Mouse (Mus musculus): ENCODE results near the gene Plin2. TPM values are rescaled to one million over a fixed set of nuclear protein-coding genes. Genes with fewer than 3 reads are reported as not detected.
A peak's percentile ranks its signal among the peaks of the same experiment; 100 is the strongest.

The Plin2 gene
- polyA plus RNA-seq, 1 experiment from 2014 or later = 75.0 TPM

- WGBS = 48% methylated on average over 6 of the region's 6 CpGs
- Histone ChIP-seq H3K27me3 (no peaks in the 10 kb centered on the region), H3K27ac (no peak overlapping the region), H3K9ac (no peak overlapping the region), H3K4me3 (no peak overlapping the region), H3K4me1 (no peaks in the 10 kb centered on the region), H3K36me3 (no peaks in the 10 kb centered on the region), H3K9me3 (no peaks in the 10 kb centered on the region), H3K4me2 (no peak overlapping the region)
- ATAC-seq (ENCODE audit: insufficient number of reproducible peaks, insufficient read depth, low FRiP score, low TSS enrichment, low read depth) = no peak
These were observed 25.2 kb upstream of the Plin2 start for GRCm38 (mm10) chr4:86695081-86695480.

GRCm38 (mm10) chr4:86692931-86693330 lies 23.1 kb upstream of the Plin2 start:
- Histone ChIP-seq H3K9ac (no peak overlapping the region), H3K27ac (no peak overlapping the region), H3K9me3 (no peaks in the 10 kb centered on the region), H3K36me3 (no peaks in the 10 kb centered on the region), H3K27me3 (no peaks in the 10 kb centered on the region), H3K4me2 (no peak overlapping the region), H3K4me1 (no peaks in the 10 kb centered on the region), H3K4me3 (no peak overlapping the region)
- no peak for ATAC-seq (ENCODE audit: insufficient number of reproducible peaks, insufficient read depth, low FRiP score, low TSS enrichment, low read depth)
- WGBS = 93% methylated on average over 7 of the region's 7 CpGs

- H3K9me3 ChIP-seq = no peaks in the 10 kb centered on the region
- no peak overlapping the region for H3K9ac ChIP-seq
- H3K36me3 ChIP-seq = no peaks in the 10 kb centered on the region
- no peak for ATAC-seq (ENCODE audit: insufficient number of reproducible peaks, insufficient read depth, low FRiP score, low TSS enrichment, low read depth)
- no peaks in the 10 kb centered on the region for H3K27me3 ChIP-seq
- no peak overlapping the region for H3K27ac ChIP-seq
- WGBS = 72% methylated on average over 4 of the region's 4 CpGs
- H3K4me2 ChIP-seq = no peak overlapping the region
- peaks cover 7% of the 10 kb centered on the region; the same call in 1 of the 2 replicates for H3K4me1 ChIP-seq
- no peak overlapping the region for H3K4me3 ChIP-seq
These were observed 21.4 kb upstream of the Plin2 start for GRCm38 (mm10) chr4:86691290-86691689.

DNA sequence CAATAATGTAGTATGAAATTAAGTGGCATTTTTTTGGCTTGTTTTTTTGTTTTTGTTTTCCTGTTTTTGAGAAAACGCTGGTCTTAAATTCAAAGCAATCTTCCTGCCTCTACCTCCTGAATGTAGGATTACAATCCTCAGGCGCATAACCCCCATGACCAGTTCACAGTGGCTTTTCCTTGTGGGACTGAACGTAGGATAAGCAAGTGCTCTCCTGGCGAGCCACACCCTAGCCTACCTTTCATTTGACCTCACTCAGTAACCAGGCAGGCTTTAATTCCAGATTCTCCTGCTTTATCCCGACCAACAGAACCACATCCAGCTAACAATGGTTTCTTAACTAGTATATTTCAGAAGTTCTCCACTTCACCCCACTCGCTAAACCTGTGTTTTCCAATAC lies 20.9 kb upstream of the Plin2 start:
- no peak overlapping the region for H3K9ac ChIP-seq

GRCm38 (mm10) chr4:86690194-86690593 lies 20.3 kb upstream of the Plin2 start:
- H3K36me3 ChIP-seq = no peaks in the 10 kb centered on the region
- H3K9ac ChIP-seq = no peak overlapping the region
- no peak overlapping the region for H3K27ac ChIP-seq
- no peaks in the 10 kb centered on the region for H3K27me3 ChIP-seq
- H3K9me3 ChIP-seq = no peaks in the 10 kb centered on the region
- no peak overlapping the region for H3K4me2 ChIP-seq
- peaks cover 14% of the 10 kb centered on the region; the same call in 1 of the 2 replicates for H3K4me1 ChIP-seq
- H3K4me3 ChIP-seq = no peak overlapping the region
- WGBS = 59% methylated on average over 7 of the region's 7 CpGs
- no peak for ATAC-seq (ENCODE audit: insufficient number of reproducible peaks, insufficient read depth, low FRiP score, low TSS enrichment, low read depth)

More for the DNA sequence above, 20.9 kb upstream of the Plin2 start:
- WGBS = 82% methylated on average over 6 of the region's 6 CpGs
- Histone ChIP-seq H3K27ac (no peak overlapping the region), H3K9me3 (no peaks in the 10 kb centered on the region), H3K36me3 (no peaks in the 10 kb centered on the region), H3K4me1 (peaks cover 10% of the 10 kb centered on the region; the same call in 1 of the 2 replicates), H3K4me3 (no peak overlapping the region), H3K4me2 (no peak overlapping the region), H3K27me3 (no peaks in the 10 kb centered on the region)
- no peak for ATAC-seq (ENCODE audit: insufficient number of reproducible peaks, insufficient read depth, low FRiP score, low TSS enrichment, low read depth)

DNA sequence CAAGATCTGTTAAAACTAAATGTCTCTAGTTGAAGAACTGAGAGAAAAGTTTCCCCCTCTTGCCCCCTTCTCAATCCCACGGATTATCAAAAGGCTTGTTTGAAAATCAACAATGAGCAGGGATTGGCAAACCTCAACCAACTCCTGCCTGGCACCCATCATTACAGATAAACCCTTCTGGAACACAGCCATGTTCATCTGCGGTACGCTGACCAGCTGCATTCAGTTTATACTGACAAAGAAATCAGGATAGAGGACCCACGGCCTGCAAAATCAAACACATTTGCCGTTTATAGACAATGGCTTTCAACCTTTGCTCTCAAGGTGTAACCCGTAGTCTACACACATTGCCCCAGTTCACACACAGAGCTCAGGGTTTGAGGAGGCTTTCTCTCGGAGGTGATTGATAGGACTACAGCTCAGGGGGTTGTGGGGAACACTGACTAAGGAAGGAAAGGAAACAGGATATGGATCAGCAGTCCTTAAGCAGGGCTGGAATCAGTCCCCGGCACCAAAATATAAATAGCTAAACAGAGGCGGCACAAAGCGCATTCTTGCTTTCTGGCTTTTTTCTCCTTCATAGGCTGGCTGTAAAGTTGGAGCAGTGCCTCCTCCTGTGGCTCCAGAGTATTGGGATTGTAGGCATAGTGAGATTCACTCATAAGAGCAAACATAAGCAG lies 19.3 kb upstream of the Plin2 start:
- Histone ChIP-seq H3K9me3 (no peaks in the 10 kb centered on the region), H3K9ac (no peak overlapping the region), H3K27me3 (no peaks in the 10 kb centered on the region), H3K4me3 (no peak overlapping the region), H3K4me1 (peaks cover 14% of the 10 kb centered on the region; the same call in 1 of the 2 replicates), H3K36me3 (no peaks in the 10 kb centered on the region), H3K27ac (no peak overlapping the region), H3K4me2 (no peak overlapping the region)
- no peak for ATAC-seq (ENCODE audit: insufficient number of reproducible peaks, insufficient read depth, low FRiP score, low TSS enrichment, low read depth)
- WGBS = 82% methylated on average over 10 of the region's 10 CpGs

DNA sequence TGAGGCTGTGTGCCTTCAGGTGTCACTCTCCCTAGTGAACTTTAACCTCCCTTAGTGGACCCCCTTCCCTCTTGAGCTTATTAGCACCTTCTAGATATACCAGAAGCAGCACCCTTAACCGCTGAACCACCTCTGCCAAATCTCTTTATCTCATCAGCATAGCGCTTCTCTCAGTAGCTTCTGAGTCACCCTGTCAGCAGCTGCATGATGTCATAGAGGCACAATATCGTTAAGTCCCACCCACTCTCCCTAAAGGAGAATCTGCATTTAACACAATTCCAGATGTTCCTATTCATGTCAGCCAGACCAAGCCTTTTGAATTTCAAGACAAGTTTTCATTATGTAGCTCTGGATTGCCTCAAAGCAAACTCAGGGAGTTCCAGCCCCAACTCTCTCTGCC lies 16.7 kb upstream of the Plin2 start:
- WGBS = 47% methylated on average over 3 of the region's 3 CpGs
- no peaks in the 10 kb centered on the region for H3K27me3 ChIP-seq
- H3K27ac ChIP-seq = no peak overlapping the region
- peaks cover 14% of the 10 kb centered on the region; the same call in 1 of the 2 replicates for H3K4me1 ChIP-seq
- no peak overlapping the region for H3K4me2 ChIP-seq
- no peaks in the 10 kb centered on the region for H3K36me3 ChIP-seq
- no peak overlapping the region for H3K9ac ChIP-seq
- no peak for ATAC-seq (ENCODE audit: insufficient number of reproducible peaks, insufficient read depth, low FRiP score, low TSS enrichment, low read depth)
- no peak overlapping the region for H3K4me3 ChIP-seq
- H3K9me3 ChIP-seq = no peaks in the 10 kb centered on the region

- H3K27me3 ChIP-seq = no peaks in the 10 kb centered on the region
- H3K4me3 ChIP-seq = no peak overlapping the region
- H3K9me3 ChIP-seq = no peaks in the 10 kb centered on the region
- H3K27ac ChIP-seq = no peak overlapping the region
- H3K4me1 ChIP-seq = peaks cover 14% of the 10 kb centered on the region; the same call in 1 of the 2 replicates
- 74% methylated on average over 2 of the region's 2 CpGs for WGBS
- no peak for ATAC-seq (ENCODE audit: insufficient number of reproducible peaks, insufficient read depth, low FRiP score, low TSS enrichment, low read depth)
- no peaks in the 10 kb centered on the region for H3K36me3 ChIP-seq
- no peak overlapping the region for H3K9ac ChIP-seq
- no peak overlapping the region for H3K4me2 ChIP-seq
These were observed 16.1 kb upstream of the Plin2 start for GRCm38 (mm10) chr4:86686009-86686366.

DNA sequence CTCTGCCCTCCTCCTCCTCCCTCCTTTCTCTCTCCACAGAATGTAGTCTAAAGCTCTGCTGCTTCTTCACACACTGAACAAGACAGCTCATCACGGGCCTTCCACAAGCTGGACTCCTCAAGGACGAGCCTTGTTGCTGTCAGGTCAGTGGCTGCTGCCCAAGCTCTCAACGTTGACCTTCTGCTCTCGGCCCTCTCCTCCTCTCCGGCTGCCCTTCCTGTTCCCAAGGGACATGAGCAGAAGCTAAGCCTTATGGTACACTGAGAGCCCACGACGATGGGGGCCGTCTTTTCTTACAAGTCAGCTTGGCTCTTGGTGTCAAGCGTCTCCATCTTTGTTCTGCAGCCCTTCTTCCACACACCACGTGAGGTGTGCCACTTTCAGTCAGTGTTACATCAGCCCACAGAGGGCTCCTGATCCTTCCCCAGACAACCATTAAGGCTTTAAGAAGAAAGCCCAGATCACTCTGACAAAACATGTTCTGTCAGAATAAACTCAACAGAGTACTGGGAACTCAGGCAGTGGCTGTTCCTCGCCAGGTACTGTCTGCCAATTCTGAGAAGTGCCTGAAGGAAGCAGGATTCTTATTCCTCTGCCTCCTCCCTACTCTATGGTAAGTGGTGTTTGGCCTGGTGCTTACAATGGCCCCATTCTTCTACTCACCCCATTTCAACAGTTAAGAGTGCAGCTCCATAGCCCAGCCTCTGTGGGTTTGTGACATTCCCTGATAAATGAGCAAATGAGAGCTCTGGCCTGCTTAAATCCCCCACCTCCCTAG lies 15.6 kb upstream of the Plin2 start:
- WGBS = 61% methylated on average over 11 of the region's 11 CpGs
- Histone ChIP-seq H3K9ac (no peak overlapping the region), H3K4me2 (no peak overlapping the region), H3K27me3 (no peaks in the 10 kb centered on the region), H3K27ac (no peak overlapping the region), H3K4me1 (peaks cover 14% of the 10 kb centered on the region; the same call in 1 of the 2 replicates), H3K36me3 (no peaks in the 10 kb centered on the region), H3K9me3 (no peaks in the 10 kb centered on the region), H3K4me3 (no peak overlapping the region)
- ATAC-seq (ENCODE audit: insufficient number of reproducible peaks, insufficient read depth, low FRiP score, low TSS enrichment, low read depth) = peak; percentile 17; the same call in 1 of the 2 replicates

DNA sequence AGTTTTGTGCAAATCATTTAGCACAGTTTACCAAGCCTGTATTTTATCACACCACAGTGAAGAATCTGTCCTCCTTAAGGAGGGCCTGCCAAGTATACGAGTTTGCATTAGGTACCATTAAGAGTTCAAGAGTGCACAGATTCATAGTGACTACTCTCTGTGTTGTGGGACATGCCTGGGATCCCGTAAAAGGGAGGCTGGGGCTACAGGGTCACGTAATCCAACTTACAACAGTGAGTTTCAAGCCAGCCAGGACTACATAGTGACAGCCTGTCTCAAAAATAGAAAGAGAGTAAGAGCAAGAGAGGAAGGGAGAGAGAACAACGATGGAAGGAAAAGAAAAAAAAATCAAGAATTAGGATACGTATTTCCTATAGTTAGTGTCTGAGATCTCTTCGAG lies 14.9 kb upstream of the Plin2 start:
- no peak overlapping the region for H3K27ac ChIP-seq
- no peak overlapping the region for H3K4me2 ChIP-seq
- H3K9me3 ChIP-seq = no peaks in the 10 kb centered on the region
- H3K27me3 ChIP-seq = no peaks in the 10 kb centered on the region
- 80% methylated on average over 6 of the region's 6 CpGs for WGBS
- no peak overlapping the region for H3K4me3 ChIP-seq
- H3K36me3 ChIP-seq = no peaks in the 10 kb centered on the region
- H3K9ac ChIP-seq = no peak overlapping the region
- no peak for ATAC-seq (ENCODE audit: insufficient number of reproducible peaks, insufficient read depth, low FRiP score, low TSS enrichment, low read depth)
- peaks cover 14% of the 10 kb centered on the region; the same call in 1 of the 2 replicates for H3K4me1 ChIP-seq

DNA sequence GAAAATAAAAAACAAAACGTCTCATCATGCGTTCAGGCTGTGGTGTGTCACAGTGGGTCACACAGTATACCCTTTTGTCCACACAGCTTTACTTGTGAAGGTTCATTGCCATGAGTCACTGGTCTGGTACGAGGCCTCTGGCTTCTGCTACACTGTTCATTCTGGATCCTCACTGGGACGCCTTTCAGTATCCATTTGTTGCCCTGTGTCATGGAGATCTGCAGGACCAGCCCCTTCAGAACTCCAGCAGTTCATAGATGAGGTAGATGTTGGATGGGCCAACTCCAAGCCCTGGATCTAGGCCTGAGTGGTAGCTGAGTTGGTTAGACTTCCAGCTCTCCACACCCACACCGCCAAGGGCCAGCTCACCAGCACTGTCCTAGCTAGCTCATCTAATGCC lies 13.9 kb upstream of the Plin2 start:
- Histone ChIP-seq H3K4me1 (peaks cover 14% of the 10 kb centered on the region; the same call in 1 of the 2 replicates), H3K27me3 (no peaks in the 10 kb centered on the region), H3K4me2 (no peak overlapping the region), H3K9me3 (no peaks in the 10 kb centered on the region), H3K27ac (no peak overlapping the region), H3K9ac (no peak overlapping the region), H3K4me3 (no peak overlapping the region), H3K36me3 (no peaks in the 10 kb centered on the region)
- no peak for ATAC-seq (ENCODE audit: insufficient number of reproducible peaks, insufficient read depth, low FRiP score, low TSS enrichment, low read depth)
- WGBS = 90% methylated on average over 5 of the region's 5 CpGs

GRCm38 (mm10) chr4:86683280-86683679 lies 13.4 kb upstream of the Plin2 start:
- H3K9ac ChIP-seq = no peak overlapping the region
- H3K4me1 ChIP-seq = peaks cover 14% of the 10 kb centered on the region; the same call in 1 of the 2 replicates
- no peaks in the 10 kb centered on the region for H3K9me3 ChIP-seq
- 87% methylated on average over 5 of the region's 5 CpGs for WGBS
- no peak for ATAC-seq (ENCODE audit: insufficient number of reproducible peaks, insufficient read depth, low FRiP score, low TSS enrichment, low read depth)
- no peak overlapping the region for H3K4me2 ChIP-seq
- no peak overlapping the region for H3K27ac ChIP-seq
- H3K27me3 ChIP-seq = no peaks in the 10 kb centered on the region
- no peaks in the 10 kb centered on the region for H3K36me3 ChIP-seq
- no peak overlapping the region for H3K4me3 ChIP-seq

Data from embryonic facial prominence, embryonic 13.5 days (tissue).